Mouse (Mus musculus) liver, postnatal 0 days (tissue): ENCODE data around the gene Fam89b.

Experiments used
- CTCF ChIP-seq: sonication (generic); IDR thresholded peaks from 2 replicates; pipeline ENCODE4 v1.5.1; 2016; ENCODE audit warnings: antibody characterized with exemption, low read depth
- EP300 ChIP-seq: IDR thresholded peaks from 2 replicates; pipeline ENCODE4 v1.6.1; 2016; ENCODE audit warnings: antibody characterized with exemption, low read depth, mild to moderate bottlenecking

- no peak for TF ChIP-seq CTCF
- TF ChIP-seq EP300 = no peak
Observed at GRCm38 (mm10) chr19:5725029-5725707, 4.3 kb downstream of the Fam89b start.
